Mouse (Mus musculus) spleen, adult 12 weeks (tissue): ENCODE data around the gene Rgmb.
A peak's percentile ranks its signal among the peaks of the same experiment; 100 is the strongest.

Experiments used
- DNase-seq: peaks from one replicate; pipeline ENCODE4 v3.0.0; 2022; ENCODE audit warnings: low spot score

Rgmb gene

GRCm38 (mm10) chr17:15821706-15822105 is 9.1 kb downstream of the Rgmb start:
- DNase-seq = no peak

- DNase-seq = no peak
Observed at GRCm38 (mm10) chr17:15820761-15821160, 10.1 kb downstream of the Rgmb start.

GRCm38 (mm10) chr17:15820146-15820545 is 10.7 kb downstream of the Rgmb start:
- DNase-seq = no peak

GRCm38 (mm10) chr17:15818372-15818771 is 12.5 kb downstream of the Rgmb start:
- DNase-seq = no peak

GRCm38 (mm10) chr17:15817634-15818033 is 13.2 kb downstream of the Rgmb start:
- no peak for DNase-seq

- DNase-seq = no peak
Observed at GRCm38 (mm10) chr17:15817096-15817450, 13.8 kb downstream of the Rgmb start.

- no peak for DNase-seq
Observed at GRCm38 (mm10) chr17:15816379-15817095, 14.3 kb downstream of the Rgmb start.

- DNase-seq = no peak
Observed at GRCm38 (mm10) chr17:15815312-15816018, 15.4 kb downstream of the Rgmb start.

- DNase-seq = no peak
Observed at GRCm38 (mm10) chr17:15813658-15814212, 17.1 kb downstream of the Rgmb start.

GRCm38 (mm10) chr17:15812136-15812778 is 18.6 kb downstream of the Rgmb start:
- no peak for DNase-seq

GRCm38 (mm10) chr17:15809949-15810348 is 20.9 kb downstream of the Rgmb start:
- DNase-seq = no peak

GRCm38 (mm10) chr17:15808468-15809374 is 22.1 kb downstream of the Rgmb start:
- DNase-seq = no peak

GRCm38 (mm10) chr17:15808015-15808414 is 22.8 kb downstream of the Rgmb start:
- DNase-seq = no peak

GRCm38 (mm10) chr17:15807295-15807984 is 23.4 kb downstream of the Rgmb start:
- no peak for DNase-seq

- no peak for DNase-seq
Observed at GRCm38 (mm10) chr17:15804008-15804812, 26.6 kb downstream of the Rgmb start.

- no peak for DNase-seq
Observed at GRCm38 (mm10) chr17:15799195-15799793, 31.5 kb downstream of the Rgmb start.

GRCm38 (mm10) chr17:15790716-15791115 is 40.1 kb downstream of the Rgmb start:
- no peak for DNase-seq

- DNase-seq = no peak
Observed at GRCm38 (mm10) chr17:15787036-15787435, 43.8 kb downstream of the Rgmb start.

GRCm38 (mm10) chr17:15777979-15778378 is 52.9 kb downstream of the Rgmb start:
- DNase-seq = peak; percentile 4

GRCm38 (mm10) chr17:15776349-15776748 is 54.5 kb downstream of the Rgmb start:
- DNase-seq = no peak
